Mouse (Mus musculus) liver, embryonic 11.5 days (tissue): ENCODE data around the gene Atp12a. TPM values are rescaled to one million over a fixed set of nuclear protein-coding genes. Genes with fewer than 3 reads are reported as not detected.

Experiments used
- ATAC-seq: fragments of 200-750 bp; cut with Nextera tagmentation; replicated peaks from 2 replicates; pipeline ENCODE4 v1.8.0; 2017; ENCODE audit warnings: moderate number of reproducible peaks, mild to moderate bottlenecking, moderate TSS enrichment, moderate library complexity; ENCODE audit not compliant: low FRiP score
- DNase-seq: peaks from one replicate; pipeline ENCODE4 v3.0.0-alpha.2; 2017; ENCODE audit warnings: low spot score
- H3K27ac ChIP-seq: fragments of 300-500 bp; sonication (generic); 2 replicates; pipeline ENCODE4 v1.5.1; 2014; ENCODE audit warnings: mild to moderate bottlenecking, low read depth, low read length, control low read depth
- H3K27me3 ChIP-seq: fragments of 300-500 bp; sonication (generic); replicated peaks from 2 replicates; pipeline ENCODE4 v1.6.1; 2014; ENCODE audit warnings: low read length, mixed read lengths; ENCODE audit not compliant: control insufficient read depth, insufficient read depth
- H3K36me3 ChIP-seq: fragments of 300-500 bp; sonication (generic); 2 replicates; pipeline ENCODE4 v1.6.1; 2014; ENCODE audit warnings: mild to moderate bottlenecking, low read length, moderate library complexity, mixed read lengths; ENCODE audit not compliant: control insufficient read depth, insufficient read depth
- H3K4me1 ChIP-seq: fragments of 300-500 bp; sonication (generic); replicated peaks from 2 replicates; pipeline ENCODE4 v1.6.1; 2014; ENCODE audit warnings: low read length, mixed read lengths; ENCODE audit not compliant: control insufficient read depth, insufficient read depth
- H3K4me2 ChIP-seq: fragments of 300-500 bp; sonication (generic); 2 replicates; pipeline ENCODE4 v1.6.1; 2014; ENCODE audit warnings: mild to moderate bottlenecking, control low read depth, moderate library complexity
- H3K4me3 ChIP-seq: fragments of 300-500 bp; sonication (generic); 2 replicates; pipeline ENCODE4 v1.5.1; 2014; ENCODE audit warnings: low read depth, low read length, control low read depth
- H3K9ac ChIP-seq: fragments of 300-500 bp; sonication (generic); 2 replicates; pipeline ENCODE4 v1.6.1; 2014; ENCODE audit warnings: low read depth, low read length, control low read depth
- H3K9me3 ChIP-seq: fragments of 300-500 bp; sonication (generic); 2 replicates; pipeline ENCODE4 v1.6.1; 2016; ENCODE audit warnings: low read length, inconsistent platforms, mixed read lengths; ENCODE audit not compliant: control insufficient read depth
- WGBS: fragments of 180-500 bp; shearing (Covaris S2); extraction: QIAGEN DNeasy Blood & Tissue Kit; methylation state at CpG from one replicate; pipeline ENCODE4 v1.1.7; 2014; 5-methylcytosine and 5-hydroxymethylcytosine counted together
- polyA plus RNA-seq: library from polyadenylated mRNA; unstranded; fragments of >200 nt; fragmentation: Nextera tagmentation; extraction: Ambion mirVana; gene quantifications from 2 replicates; pipeline ENCODE4 v1.2.1, GENCODE M21; 2014

Gene Atp12a
- polyA plus RNA-seq, 1 experiment from 2014 or later: 0.14 TPM

GRCm38 (mm10) chr14:56393704-56394312 lies 28.9 kb downstream of the Atp12a start:
- H3K36me3 ChIP-seq: no peaks in the 10 kb centered on the region
- no peaks in the 10 kb centered on the region for H3K9me3 ChIP-seq
- H3K9ac ChIP-seq: no peak overlapping the region
- DNase-seq: no peak
- no peak overlapping the region for H3K4me2 ChIP-seq
- peak; percentile 73 for ATAC-seq
- H3K27ac ChIP-seq: no peak overlapping the region
- WGBS: 12% methylated on average over 2 of the region's 2 CpGs
- no peaks in the 10 kb centered on the region for H3K4me1 ChIP-seq
- no peak overlapping the region for H3K4me3 ChIP-seq
- no peaks in the 10 kb centered on the region for H3K27me3 ChIP-seq

GRCm38 (mm10) chr14:56398001-56398400 lies 33.1 kb downstream of the Atp12a start:
- no peak for ATAC-seq
- Histone ChIP-seq H3K9me3 (no peaks in the 10 kb centered on the region), H3K9ac (no peak overlapping the region), H3K4me3 (no peak overlapping the region), H3K4me1 (no peaks in the 10 kb centered on the region), H3K4me2 (no peak overlapping the region), H3K27me3 (no peaks in the 10 kb centered on the region), H3K27ac (no peak overlapping the region), H3K36me3 (no peaks in the 10 kb centered on the region)
- no peak for DNase-seq

- DNase-seq (peak; percentile 45), ATAC-seq (peak; percentile 76)
- H3K9ac ChIP-seq: peak within 1 kb of the TSS; percentile 48
- peak within 1 kb of the TSS; percentile 57 for H3K4me2 ChIP-seq
- H3K36me3 ChIP-seq: no peaks in the 10 kb centered on the region
- H3K4me1 ChIP-seq: no peaks in the 10 kb centered on the region
- H3K27ac ChIP-seq: no peak within 1 kb of the TSS
- H3K9me3 ChIP-seq: no peaks in the 10 kb centered on the region
- peak within 1 kb of the TSS; percentile 40 for H3K4me3 ChIP-seq
- 56% methylated on average over 34 of the region's 34 CpGs for WGBS
- H3K27me3 ChIP-seq: no peaks in the 10 kb centered on the region
Measured at GRCm38 (mm10) chr14:56402311-56403071, 37.6 kb downstream of the Atp12a start, which contains the start of gene Rnf17. TSS of gene Rnf17 (plus strand) at chr14:56402581.

- no peaks in the 10 kb centered on the region for H3K27me3 ChIP-seq
- no peaks in the 10 kb centered on the region for H3K4me1 ChIP-seq
- peak overlapping the region; percentile 57 for H3K4me2 ChIP-seq
- peak overlapping the region; percentile 48; the same call in 1 of the 2 replicates for H3K9ac ChIP-seq
- H3K4me3 ChIP-seq: peak overlapping the region; percentile 40; the same call in 1 of the 2 replicates
- ATAC-seq (no peak), DNase-seq (no peak)
- 77% methylated on average over 2 of the region's 2 CpGs for WGBS
- H3K27ac ChIP-seq: no peak overlapping the region
- H3K36me3 ChIP-seq: no peaks in the 10 kb centered on the region
- no peaks in the 10 kb centered on the region for H3K9me3 ChIP-seq
Measured at GRCm38 (mm10) chr14:56403072-56403375, 38.2 kb downstream of the Atp12a start.

Other genes starting within 250 kb of the Atp12a start
- gene Gzme, start 244.4 kb upstream of the Atp12a start, polyA plus RNA-seq: not detected in 2 replicates
- gene Gzmd, start 232.5 kb upstream of the Atp12a start, polyA plus RNA-seq: not detected in 2 replicates
- not detected in 2 replicates for gene Gzmg, start 205.5 kb upstream of the Atp12a start, polyA plus RNA-seq
- gene Gzmn, start 190.5 kb upstream of the Atp12a start, polyA plus RNA-seq: not detected in 2 replicates
- not detected in 2 replicates for gene Gzmf, start 153.7 kb upstream of the Atp12a start, polyA plus RNA-seq
- not detected in 2 replicates for gene Gzmc, start 130.4 kb upstream of the Atp12a start, polyA plus RNA-seq
- gene Gzmb, start 102.8 kb upstream of the Atp12a start, polyA plus RNA-seq: 0.15 and 0.17 TPM in 2 replicates
- gene Rnf17, start 37.5 kb downstream of the Atp12a start, polyA plus RNA-seq: 7.5 and 7.9 TPM in 2 replicates
- gene Cenpj, start 210.4 kb downstream of the Atp12a start, polyA plus RNA-seq: 9.8 and 11.1 TPM in 2 replicates
- 2.5 and 3.0 TPM in 2 replicates for gene Parp4, start 210.6 kb downstream of the Atp12a start, polyA plus RNA-seq